Mouse (Mus musculus) gastrocnemius, postnatal 36 days (tissue): ENCODE data around the gene Fzd7. TPM values are rescaled to one million over a fixed set of nuclear protein-coding genes. Genes with fewer than 3 reads are reported as not detected.

ENCODE experiments used
- DNase-seq, 2 experiments: peaks; one replicate each; pipeline ENCODE4 v3.0.0; 2022
- intact Hi-C: fragments of 180-260 bp; cut with DNase I; formaldehyde crosslinking; loops from one replicate; pipeline ENCODE4 v1.15.1; 2025
- total RNA-seq, 2 experiments: library from RNA; stranded (reverse); gene quantifications; 2 replicates each; pipeline ENCODE4 v1.2.3; 2021

Fzd7 gene
- total RNA-seq, 2 experiments from 2014 or later, result 27.9 to 41.0 TPM

DNA sequence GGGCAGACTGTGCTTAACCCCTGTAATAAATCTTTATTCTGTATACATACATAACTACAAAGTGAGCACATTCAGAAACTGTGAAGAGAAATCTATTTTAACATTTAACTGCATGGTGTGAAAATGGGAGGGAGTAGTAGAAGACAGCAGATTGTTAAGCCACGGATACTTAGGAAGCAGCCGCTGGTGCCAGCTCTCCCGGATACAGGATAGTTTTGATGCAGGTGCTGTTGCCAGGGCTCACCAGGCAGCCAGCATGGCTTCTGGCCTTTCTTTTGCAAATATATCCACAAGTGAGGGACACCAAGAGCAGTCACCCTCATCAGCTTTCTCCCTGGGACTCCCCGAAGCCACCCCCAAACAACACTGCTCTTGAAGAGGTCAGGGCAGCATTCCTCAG lies 13.1 kb upstream of the Fzd7 start:
- DNase-seq, result no peak
- intact Hi-C loops, result no loop called here

DNA sequence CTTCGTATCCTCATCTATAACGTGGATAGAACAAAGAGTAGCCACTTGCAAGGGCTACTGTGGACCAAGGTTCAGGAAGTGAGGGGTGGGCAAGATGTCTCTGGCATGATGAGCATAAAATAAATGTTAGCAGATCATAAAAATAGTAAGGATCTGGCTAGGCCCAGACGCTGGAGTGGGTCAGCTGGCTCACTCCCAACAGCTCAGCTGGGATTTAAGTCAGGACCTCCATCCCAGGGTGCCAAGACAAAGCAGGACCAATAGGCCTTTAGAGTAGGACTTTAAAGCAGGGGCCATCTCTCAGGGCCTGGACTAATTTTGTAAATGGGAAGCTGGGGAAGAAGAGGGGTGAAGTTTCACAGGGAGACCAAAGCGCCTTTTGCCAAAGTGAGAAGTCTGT lies 11.5 kb upstream of the Fzd7 start:
- intact Hi-C loops, result no loop called here
- DNase-seq, result no peak

DNA sequence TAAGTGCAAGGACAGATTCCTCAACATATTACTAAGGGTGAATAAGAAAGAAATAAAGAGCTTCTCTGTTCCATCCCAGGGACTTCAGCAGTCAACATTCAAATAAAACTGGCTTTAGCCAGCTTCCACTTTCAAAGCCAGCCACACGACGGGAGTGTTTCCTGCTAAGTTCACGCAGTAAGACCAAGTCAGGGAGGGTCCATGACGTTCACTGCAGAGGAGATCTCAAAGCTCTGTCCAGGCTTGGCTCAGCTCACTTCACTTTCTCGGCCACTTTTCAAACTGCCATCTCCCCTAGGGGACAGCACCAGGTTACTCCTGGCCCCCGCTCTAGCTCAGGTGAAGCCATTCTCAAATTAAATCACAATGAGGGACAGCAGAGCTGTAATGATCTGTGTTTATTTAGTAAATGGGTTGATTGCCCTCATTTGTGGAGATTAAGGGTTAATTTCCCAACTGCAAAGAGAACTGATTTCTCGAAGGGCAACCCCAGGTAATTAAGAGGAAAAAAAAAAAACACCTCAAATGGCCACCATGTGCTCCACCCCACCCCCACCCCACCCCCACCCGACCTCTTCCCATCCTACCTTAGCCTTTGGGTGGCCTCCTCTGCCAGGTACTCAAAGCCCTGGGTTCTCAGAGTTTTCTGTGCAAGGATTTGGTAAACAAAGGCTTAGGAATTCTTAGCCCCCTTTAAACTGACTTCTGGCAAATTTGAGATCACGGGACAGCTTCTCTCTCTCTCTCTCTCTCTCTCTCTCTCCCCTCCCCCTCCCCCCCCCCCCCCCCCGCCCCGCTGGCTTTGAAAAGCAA lies 9.7 kb upstream of the Fzd7 start:
- DNase-seq, result no peak
- intact Hi-C loops, result no loop called here

DNA sequence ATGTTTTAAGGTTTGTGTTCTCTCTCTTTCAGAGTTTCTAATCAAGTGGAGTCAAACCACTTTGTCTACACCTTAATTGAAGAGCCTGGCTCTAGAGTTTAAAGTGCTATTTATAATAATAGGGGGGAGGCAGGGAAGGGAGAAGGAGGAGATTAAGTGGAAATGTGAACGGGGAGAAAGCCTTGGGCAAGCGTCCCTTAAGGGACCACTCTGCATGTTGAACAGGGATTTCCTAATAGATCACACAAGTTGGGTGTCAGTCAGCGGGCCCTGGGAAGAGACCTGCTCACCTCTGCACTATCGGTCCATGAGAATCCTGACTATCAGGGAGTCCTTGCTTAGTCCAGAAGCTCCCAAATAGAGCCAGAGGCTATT lies 9.1 kb upstream of the Fzd7 start:
- DNase-seq, result no peak
- intact Hi-C loops, result no loop called here

DNA sequence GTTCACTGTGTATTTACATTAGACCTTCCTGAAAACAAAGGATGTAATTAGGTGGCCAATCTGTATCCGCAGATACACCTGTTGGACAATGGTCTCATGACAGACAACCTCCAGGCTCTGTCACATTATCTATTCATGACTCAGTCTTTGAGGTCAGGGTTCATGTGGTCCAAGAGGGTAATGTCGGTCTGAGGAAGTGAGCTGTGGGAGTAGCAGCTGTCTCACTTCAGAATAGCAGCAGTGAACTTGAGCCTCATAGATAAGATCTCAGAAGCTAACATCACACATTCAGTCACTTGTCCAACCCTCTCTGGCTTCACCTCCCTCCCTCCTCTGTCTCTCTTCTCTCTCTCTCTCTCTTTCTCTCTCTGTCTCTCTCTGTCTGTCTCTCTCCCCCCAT lies 6.6 kb upstream of the Fzd7 start:
- no peak for DNase-seq
- intact Hi-C loops, result no loop called here

DNA sequence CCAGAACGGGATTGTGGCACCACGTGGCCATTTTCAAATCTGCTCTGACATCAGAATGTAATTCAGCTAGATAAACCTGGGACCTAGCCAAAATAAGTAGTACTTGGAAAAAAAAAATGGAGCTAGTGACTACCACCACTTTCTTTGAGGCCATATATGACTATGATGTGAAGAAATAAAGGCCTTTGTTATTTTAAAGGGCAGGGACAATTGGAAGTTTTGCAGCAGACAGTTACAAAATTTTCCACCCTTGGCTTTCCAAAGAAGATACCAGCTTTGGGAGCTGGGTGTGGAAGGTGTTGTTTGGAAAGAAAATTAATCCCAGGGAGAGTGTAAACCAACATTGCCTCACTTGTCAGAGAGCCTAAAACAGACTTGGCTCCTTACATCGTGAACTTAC lies 3.3 kb upstream of the Fzd7 start:
- intact Hi-C loops, result no loop called here
- no peak for DNase-seq

DNA sequence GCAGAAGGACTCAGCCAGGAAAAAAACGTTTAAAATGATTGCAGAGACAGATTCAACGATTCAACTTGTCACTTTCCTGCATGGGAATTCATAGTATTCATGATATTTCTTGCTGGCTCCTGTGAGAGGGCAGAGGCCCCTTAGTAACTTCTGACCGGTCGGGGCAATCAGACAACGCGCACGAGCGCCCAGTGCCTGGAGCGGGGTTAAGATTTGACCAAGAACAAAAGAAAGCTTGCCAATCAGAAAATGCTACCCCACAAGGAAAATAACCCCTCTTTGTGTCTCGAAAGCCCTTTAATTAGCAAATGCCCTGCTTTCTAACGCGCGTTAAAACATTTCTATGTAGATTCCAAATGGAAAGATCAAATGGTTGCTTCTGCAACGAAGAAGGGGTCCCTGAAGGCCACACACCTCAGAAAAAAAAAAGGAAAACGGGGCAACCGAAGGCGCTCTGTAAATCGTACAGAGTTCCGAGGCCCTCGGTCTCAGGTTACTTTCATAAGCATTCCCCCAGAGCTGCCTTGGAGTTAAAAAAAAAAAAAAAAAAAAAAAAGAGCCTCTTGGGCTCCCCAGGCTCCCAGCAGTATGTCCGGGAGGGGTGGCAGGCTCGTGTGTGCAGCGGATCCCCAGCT lies 1.3 kb upstream of the Fzd7 start:
- DNase-seq, result no peak
- intact Hi-C loops, result loop anchor here (5.0 kb wide), 2 partner anchors 36 to 164 kb away; partner anchors contain the start of gene Gm973

DNA sequence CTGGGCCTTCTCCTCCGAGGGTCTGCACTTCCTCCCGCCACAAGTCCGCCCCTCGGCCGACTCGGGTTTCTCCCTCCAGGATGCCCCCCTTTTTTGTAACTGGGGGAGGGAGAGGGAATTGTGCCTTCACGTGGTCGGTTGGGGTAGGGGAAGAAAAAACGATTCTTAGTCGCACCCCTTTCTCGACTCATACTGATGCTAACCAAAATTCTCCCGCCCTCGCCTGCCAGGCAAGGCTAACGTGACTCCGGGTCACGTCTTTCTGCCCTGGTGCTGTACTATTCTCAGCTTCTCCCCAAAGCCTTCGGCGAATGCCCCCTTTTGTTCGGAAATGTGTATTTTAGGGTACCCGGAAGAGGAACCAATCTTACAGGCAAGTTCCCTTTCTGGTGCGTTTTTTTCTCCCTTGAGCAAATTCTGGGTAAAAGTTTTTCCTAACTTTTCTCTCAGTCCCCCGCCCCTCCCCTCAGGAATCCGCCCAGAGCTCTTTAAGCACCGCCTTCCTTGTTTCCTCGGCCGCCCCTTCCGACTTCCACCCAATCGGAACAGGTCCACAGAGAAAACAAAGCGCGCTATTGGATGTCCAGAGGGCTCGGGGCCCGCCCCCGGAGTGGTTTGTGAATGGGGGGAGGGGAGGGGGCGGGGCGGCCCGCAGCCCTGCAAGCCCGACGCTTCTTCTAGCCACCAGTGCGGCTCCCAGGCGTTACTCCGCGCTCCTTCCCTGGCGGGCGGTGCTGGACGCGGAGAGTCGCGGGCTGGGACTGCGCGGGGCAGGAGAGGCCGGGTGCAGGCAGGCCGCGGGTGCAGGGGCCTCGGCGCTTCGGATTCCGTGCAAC lies 550 bp upstream of the Fzd7 start:
- intact Hi-C loops, result loop anchor here (2.0 to 5.0 kb wide), 4 partner anchors 36 to 164 kb away; partner anchors contain the start of gene Gm973
- peak; percentile 89 to 93 for DNase-seq

DNA sequence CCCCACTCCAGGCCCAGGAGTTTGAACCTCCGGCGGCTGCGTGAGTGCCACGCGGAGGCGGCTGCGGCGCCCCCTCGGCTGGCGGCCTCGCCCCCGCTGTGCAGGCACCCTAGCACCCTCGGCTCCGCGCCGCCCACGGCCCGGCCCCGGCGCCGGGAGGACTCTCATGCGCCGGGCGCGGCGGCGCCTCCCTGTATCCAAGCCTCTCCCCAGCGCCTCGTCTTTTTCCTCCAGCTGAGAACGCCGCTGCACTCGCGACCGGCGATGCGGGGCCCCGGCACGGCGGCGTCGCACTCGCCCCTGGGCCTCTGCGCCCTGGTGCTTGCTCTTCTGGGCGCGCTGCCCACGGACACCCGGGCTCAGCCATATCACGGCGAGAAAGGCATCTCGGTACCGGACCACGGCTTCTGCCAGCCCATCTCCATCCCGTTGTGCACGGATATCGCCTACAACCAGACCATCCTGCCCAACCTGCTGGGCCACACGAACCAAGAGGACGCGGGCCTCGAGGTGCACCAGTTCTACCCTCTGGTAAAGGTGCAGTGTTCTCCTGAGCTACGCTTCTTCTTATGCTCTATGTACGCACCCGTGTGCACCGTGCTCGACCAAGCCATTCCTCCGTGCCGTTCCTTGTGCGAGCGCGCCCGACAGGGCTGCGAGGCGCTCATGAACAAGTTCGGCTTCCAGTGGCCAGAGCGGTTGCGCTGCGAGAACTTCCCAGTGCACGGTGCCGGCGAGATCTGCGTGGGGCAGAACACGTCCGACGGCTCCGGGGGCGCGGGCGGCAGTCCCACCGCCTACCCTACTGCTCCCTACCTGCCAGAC lies 684 bp downstream of the Fzd7 start:
- intact Hi-C loops, result loop anchor here (2.0 to 5.0 kb wide), 4 partner anchors 34 to 166 kb away; partner anchors contain the start of gene Gm973

DNA sequence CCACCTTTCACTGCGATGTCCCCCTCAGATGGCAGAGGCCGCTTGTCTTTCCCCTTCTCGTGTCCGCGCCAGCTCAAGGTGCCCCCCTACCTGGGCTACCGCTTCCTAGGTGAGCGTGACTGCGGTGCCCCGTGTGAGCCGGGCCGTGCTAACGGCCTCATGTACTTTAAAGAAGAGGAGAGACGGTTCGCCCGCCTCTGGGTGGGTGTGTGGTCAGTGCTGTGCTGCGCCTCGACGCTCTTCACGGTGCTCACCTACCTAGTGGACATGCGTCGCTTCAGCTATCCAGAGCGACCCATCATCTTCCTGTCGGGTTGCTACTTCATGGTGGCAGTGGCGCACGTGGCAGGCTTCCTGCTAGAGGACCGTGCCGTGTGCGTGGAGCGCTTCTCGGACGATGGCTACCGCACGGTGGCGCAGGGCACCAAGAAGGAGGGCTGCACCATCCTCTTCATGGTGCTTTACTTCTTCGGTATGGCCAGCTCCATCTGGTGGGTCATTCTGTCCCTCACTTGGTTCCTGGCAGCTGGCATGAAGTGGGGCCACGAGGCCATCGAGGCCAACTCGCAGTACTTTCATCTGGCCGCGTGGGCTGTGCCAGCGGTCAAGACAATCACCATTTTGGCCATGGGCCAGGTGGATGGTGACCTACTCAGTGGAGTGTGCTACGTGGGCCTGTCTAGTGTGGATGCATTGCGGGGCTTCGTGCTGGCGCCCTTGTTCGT lies 1.5 kb downstream of the Fzd7 start:
- intact Hi-C loops, result loop anchor here (2.0 to 5.0 kb wide), 4 partner anchors 34 to 166 kb away; partner anchors contain the start of gene Gm973
- DNase-seq, result peak; percentile 69 to 71

More for the DNA sequence above, 684 bp downstream of the Fzd7 start:
- DNase-seq, result peak; percentile 40 to 60

DNA sequence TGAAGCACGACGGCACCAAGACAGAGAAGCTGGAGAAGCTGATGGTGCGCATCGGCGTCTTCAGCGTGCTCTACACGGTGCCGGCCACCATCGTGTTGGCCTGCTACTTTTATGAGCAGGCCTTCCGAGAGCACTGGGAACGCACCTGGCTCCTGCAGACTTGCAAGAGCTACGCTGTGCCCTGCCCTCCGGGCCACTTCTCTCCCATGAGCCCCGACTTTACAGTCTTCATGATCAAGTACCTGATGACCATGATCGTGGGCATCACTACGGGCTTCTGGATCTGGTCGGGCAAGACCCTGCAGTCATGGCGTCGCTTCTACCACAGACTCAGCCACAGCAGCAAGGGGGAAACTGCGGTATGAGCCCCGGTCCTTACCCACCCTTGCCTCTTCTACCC lies 2.1 kb downstream of the Fzd7 start:
- intact Hi-C loops, result loop anchor here (5.0 kb wide), 2 partner anchors 33 to 167 kb away; partner anchors contain the start of gene Gm973
- DNase-seq, result peak in 1 of 2 experiments; percentile 37

DNA sequence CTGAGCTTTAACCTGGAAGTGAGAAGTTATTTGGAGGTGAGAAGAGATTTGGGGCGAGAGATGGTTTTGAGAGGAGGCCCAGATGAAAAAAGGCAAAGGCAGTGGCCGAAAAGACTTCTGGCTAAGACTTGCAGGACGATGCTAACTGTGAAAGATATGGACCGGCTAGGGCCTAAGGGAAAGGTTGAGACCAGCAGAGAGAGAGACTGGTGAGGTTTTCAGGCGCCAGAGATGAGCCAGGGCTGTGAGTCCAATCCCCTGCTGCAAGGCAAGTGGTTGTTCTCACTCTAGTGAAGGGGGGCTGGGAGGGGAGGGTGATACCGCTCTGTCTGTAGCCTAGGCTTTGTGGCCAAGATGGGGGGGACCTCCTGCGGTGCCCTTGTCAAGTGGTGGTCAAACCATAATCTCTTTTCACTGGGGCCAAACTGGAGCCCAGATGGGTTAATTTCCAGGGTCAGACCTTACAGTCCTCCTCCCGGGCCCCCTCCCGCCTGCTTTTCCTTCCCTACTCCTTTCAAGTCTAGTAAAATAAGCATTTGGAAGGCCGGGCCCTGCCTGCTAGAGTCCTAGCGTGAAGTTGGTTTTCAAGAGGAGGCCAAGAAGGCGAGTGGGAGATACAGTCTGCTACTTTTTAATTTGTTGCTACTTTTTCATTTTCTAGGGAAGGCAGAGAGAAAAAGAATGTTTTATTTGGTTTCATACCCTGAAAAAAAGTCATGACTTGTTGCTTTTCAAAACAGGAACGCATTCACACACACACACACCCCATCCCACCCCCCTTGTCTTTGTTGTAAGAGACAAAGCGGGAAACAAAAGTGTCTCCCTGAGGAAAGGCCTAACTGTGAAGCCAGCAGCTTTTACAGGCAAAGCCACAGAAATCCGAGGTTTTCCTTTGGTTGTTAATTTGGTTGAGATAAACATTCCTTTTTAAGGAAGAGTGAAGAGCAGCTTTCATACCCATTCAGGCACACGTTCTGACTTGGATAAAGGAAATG lies 2.9 kb downstream of the Fzd7 start:
- DNase-seq, result peak in 1 of 2 experiments; percentile 24
- intact Hi-C loops, result loop anchor here (5.0 kb wide), 2 partner anchors 32 to 168 kb away; partner anchors contain the start of gene Gm973

DNA sequence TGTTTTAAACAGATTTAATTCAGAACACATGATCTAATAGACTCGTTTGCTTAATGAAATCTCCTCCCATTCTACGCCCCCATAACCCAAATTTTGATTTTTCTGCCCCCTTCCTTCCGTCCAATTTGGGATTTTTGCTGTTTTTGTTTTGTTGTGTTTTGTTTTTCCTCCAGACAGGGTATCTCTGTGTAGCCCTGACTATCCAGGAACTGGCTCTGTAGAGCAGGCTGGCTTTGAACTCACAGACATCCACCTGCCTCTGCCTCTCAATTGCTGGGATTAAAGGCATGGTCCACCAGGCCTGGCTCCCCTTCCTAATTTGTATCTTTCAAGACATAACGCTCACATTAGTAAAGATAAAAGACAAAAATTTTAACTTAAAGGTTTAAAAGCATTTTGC lies 3.6 kb downstream of the Fzd7 start:
- intact Hi-C loops, result no loop called here
- no peak for DNase-seq

DNA sequence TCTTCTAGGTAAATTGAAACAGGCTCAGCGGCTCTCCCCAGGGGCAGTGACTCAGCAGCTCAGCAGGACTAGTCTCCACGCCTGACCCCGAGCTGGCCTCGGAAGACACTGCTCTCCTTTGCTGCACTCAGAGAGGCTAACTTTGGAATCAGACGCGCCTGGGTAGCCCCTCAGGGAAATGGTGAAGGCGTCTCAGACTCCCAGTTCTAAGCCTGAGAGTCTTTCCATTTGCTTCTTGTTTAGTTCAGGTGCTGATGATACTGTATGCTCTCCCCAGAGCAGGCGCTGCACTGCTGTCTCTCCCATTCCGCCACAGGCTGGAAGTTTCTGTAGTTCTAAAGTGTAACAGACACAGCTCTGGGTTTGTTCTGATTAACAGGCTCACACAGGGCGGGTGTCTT lies 5.4 kb downstream of the Fzd7 start:
- peak; percentile 58 to 60 for DNase-seq
- intact Hi-C loops, result no loop called here

DNA sequence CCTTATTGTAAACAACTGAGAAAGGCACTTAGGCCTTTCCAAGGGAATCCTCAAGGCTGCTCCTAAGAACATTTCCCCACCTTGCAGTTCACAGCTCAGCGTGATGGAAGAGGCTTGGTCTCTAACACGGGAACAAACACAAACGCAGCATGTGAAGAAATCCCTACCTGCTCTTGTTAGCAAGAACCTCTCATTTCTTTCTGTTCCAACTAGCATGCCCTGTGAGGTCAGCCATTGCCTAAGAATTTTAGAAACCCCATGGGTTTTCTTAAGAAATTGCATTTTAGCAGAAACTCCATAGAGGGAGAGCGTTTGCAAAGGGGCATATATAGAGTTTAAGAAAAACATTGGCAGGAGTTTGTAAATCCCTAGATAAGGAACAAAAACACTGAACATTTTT lies 6.3 kb downstream of the Fzd7 start:
- intact Hi-C loops, result no loop called here

DNA sequence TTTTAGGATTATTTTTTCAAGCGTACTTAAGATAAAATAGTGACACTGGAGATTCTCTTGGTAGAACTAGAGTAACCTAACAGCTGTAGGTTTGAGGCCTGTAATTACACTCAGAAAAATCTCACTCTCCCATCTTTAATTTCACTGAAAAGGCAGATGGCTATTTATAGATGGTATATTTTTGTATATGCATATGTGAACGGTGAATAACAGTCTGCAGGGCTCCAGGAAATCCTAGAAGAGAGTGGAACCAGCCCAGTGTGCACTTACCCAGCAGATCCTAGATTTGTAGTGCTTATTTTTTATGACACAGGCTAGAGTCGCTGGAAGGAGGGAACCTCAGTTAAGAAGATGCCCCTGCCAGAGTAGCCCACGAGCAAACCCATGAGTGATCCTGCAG lies 6.8 kb downstream of the Fzd7 start:
- DNase-seq, result no peak
- intact Hi-C loops, result no loop called here

More for the DNA sequence above, 6.3 kb downstream of the Fzd7 start:
- DNase-seq, result no peak

DNA sequence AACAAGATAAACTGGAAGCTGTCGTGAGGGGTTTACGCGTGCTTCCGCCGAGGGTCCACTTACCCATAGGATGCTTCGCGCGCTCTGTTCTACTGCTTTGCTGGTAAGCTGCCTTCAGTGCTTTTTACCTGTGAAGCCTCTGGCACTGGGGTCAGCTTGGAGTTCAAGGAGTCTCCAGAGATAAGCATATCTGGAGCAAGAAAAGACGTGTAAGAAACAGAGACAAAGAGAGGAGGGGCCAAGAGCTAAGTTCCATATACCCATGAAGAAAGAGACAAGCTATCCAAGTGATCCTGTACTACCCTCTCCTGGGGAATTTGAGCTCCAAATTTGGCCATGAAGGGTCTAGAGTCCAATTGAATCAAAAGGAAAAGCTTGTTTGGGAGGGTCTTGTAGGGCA lies 9.3 kb downstream of the Fzd7 start:
- intact Hi-C loops, result no loop called here
- DNase-seq, result no peak

DNA sequence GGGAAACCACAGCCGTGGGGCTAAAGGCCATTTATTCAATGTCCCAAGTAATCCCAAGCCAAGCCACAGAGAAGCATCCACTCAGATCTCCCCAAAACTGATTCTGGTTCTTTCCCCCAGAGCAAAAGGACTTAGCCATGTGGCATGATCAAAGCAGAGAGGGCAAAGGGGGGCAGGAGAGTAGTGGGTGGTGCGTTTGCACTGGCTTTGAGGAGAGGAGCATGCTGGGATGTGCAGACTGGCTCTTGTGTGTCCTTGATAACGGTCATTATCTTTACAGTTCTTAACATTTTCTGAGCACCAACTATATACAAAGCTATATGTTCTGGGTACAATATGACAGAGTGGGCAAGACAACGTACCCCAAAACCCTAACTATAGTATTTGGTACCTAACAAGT lies 10.2 kb downstream of the Fzd7 start:
- no peak for DNase-seq

More for the DNA sequence above, 10.2 kb downstream of the Fzd7 start:
- intact Hi-C loops, result no loop called here
